Mouse (Mus musculus): ENCODE results near the gene Zbtb24.
A peak's percentile ranks its signal among the peaks of the same experiment; 100 is the strongest.
"Not testable (repeated sequence)": the region's sequence is repeated elsewhere in the genome, so short reads cannot be mapped to it uniquely, and the experiment has no call there.

The Zbtb24 gene

DNA sequence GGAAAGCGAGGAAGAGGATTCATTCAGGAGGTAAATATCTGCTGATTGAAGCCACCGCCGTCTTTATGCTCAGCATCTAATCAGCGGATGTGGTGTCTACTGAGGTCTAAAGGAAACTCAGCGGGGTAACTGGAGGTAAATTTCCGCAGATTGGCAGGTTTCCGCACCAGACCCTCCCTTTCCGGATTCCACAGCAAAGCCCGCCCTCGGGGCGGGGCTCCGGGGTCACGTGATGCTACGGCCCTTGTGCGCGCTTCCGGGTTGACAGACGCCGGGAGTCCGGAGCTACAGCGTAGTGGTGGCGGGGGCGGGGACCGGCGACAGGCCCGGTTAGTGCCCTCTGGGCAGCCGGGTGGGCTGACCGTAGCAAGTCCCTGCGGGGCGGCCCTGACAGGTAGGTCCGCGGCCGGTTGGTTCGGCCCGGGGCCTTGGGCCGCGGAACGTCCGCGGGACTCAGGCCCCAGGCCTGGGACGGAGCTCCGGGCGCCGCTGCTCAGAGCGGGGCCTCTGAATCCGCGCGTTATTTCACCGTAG, at the start of gene Zbtb24:
Gene Zbtb24, plus strand, starts transcription at position 247 of the 534 bp plus-strand sequence.
- DNase-seq: peak; percentile 98

GRCm38 (mm10) chr10:41401097-41401496, 49.1 kb upstream of the Zbtb24 start:
- no peak for DNase-seq

- no peak for DNase-seq
Observed at GRCm38 (mm10) chr10:41403364-41403763, 46.8 kb upstream of the Zbtb24 start.

GRCm38 (mm10) chr10:41403893-41404612, 46.1 kb upstream of the Zbtb24 start:
- DNase-seq: no peak

DNA sequence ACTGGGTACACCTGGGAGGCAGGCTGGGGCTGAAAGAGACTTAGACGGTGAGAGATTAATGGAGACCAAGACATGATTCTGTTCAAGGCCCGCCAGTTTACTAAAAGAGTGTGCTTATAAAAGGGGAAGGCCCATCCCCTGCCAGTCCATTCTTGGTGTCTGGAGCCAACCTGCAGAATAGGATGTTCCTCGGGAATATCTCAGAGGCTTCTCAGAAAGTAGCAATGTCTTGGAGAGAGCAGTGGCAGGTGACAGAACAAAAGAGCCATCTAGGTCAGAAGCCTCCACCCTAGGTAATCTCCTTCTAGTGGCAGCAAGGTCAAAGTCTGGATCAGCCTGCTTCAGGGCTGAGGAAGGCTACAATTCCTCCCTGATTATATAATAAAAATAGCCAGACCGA, 40.0 kb upstream of the Zbtb24 start:
- not testable (repeated sequence) for DNase-seq

GRCm38 (mm10) chr10:41410821-41411220, 39.4 kb upstream of the Zbtb24 start:
- not testable (repeated sequence) for DNase-seq

- not testable (repeated sequence) for DNase-seq
Observed at GRCm38 (mm10) chr10:41413471-41413870, 36.7 kb upstream of the Zbtb24 start.

GRCm38 (mm10) chr10:41415368-41415767, 34.8 kb upstream of the Zbtb24 start:
- DNase-seq: not testable (repeated sequence)

- no peak for DNase-seq
Observed at GRCm38 (mm10) chr10:41420496-41421200, 29.5 kb upstream of the Zbtb24 start.

DNA sequence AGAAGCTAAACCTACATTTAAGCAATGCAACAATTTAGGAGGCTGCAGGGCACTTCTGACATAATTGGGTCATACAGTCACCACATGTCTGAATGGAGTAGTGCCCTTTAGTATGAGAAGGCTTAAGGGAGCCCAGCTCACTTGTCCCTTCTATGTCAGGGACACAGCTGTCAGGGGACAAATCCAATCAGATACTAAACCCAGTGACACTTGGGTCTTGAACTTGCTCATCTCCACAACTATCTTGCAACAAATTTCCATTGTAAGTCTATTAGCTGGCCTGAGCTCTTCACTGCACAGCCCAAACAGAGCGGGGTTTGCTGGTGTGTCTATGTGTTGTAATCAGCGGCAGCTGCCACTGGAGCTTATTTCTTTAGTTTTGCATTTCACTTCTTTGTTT, 26.5 kb upstream of the Zbtb24 start:
- DNase-seq: no peak

DNA sequence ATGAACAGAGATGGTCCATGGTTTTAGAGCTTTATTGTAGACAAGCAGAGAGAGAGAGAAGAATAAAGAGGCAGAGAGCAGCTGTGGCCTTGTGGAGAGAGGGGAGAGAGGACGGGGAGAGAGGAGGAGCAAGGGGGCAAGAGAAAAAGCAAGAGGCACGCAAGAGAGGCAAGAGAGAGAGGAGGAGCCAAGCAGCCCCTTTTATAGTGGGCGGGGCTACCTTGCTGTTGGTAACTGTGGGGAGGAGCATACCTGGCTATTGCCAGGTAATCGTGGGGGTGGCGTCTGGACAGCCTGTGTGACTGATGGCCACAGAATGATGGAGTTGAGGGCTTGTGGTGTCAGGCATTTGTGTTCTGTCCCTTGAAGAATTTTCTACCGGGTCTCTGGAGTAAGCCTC, 23.8 kb upstream of the Zbtb24 start:
- no peak for DNase-seq

GRCm38 (mm10) chr10:41434624-41435023, 15.6 kb upstream of the Zbtb24 start:
- peak; percentile 74 for DNase-seq

GRCm38 (mm10) chr10:41435141-41435540, 15.0 kb upstream of the Zbtb24 start:
- no peak for DNase-seq

DNA sequence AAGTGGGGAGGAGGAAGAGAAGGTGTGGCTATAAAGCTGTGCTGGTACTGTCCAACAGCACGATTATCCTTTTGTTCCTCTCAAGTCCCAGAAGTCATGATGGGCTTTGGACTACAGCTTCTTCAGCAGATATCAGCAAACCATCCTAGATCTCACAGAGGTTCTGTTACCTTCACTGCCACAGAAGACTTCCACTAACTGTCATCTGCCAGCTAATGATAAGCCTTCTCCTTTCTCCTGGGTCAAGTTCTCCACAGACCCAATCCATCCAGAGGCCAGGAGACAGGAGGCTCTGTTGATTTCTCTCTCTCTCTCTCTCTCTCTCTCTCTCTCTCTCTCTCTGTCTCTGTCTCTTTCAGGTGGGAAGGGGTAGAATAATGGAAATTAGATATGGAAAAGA, 2.0 kb upstream of the Zbtb24 start:
- DNase-seq: no peak

- peak; percentile 55 for DNase-seq
Observed at GRCm38 (mm10) chr10:41449684-41450083, 499 bp upstream of the Zbtb24 start.

- DNase-seq: no peak
Observed at GRCm38 (mm10) chr10:41450780-41451522, 768 bp downstream of the Zbtb24 start.

DNA sequence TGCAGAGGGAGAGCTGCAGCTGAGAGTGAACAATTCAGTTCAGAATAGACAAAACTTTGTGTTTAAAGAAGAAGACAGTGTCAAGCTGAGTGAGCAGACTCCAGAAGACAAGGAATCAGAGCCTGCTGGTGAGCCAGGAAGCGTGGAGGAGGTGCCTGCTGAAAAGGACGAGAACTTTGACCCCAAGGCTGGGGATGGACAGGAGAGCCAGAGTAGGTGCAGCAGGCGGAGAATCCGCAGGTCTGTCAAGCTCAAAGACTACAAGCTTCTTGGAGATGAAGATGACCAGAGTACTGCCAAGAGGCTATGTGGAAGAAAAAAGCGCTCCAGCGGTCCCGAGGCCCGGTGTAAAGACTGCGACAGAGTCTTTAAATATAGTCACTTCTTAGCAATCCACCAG, 1.5 kb downstream of the Zbtb24 start:
- peak; percentile 41 for DNase-seq

DNA sequence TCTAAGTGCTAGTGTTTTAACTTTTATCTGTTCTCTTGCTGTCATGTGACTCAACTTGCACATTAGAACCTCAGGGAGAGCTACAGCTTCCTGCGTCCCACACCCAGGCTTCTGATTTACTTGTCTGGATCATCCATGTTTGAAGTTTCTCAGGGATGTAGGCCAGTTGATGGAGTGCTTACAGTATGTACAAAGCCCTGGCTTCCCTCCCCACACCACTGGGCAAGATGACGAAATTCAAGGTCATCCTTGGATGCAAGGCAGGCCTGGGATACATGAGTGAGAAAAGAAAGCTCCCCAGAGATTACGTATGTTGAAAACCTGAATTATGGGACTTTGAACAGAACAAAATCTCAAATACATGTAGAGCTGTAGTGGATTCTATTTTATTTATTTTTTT, 2.6 kb downstream of the Zbtb24 start:
- DNase-seq: no peak

- no peak for DNase-seq
Observed at GRCm38 (mm10) chr10:41459990-41460389, 9.8 kb downstream of the Zbtb24 start.

DNA sequence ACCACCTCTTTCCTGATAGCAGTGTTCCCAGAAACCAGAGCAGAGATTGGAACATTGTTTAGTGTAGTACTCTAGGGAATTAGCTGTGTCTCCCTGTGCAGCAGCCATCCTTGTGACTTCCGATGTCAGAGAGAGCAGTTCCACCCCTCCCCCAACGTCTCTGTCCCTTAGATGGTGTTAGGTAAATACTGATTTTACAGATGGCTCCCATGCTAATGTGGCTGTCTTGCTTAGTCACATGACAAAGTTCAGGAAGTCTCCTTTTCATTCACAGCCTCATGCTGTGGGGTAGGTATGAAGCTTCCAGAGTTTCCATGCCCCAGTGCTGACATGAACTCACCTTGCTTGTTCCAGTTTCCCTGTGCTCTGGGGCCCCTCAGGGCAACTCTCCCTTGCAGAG, 10.3 kb downstream of the Zbtb24 start:
- DNase-seq: no peak

DNA sequence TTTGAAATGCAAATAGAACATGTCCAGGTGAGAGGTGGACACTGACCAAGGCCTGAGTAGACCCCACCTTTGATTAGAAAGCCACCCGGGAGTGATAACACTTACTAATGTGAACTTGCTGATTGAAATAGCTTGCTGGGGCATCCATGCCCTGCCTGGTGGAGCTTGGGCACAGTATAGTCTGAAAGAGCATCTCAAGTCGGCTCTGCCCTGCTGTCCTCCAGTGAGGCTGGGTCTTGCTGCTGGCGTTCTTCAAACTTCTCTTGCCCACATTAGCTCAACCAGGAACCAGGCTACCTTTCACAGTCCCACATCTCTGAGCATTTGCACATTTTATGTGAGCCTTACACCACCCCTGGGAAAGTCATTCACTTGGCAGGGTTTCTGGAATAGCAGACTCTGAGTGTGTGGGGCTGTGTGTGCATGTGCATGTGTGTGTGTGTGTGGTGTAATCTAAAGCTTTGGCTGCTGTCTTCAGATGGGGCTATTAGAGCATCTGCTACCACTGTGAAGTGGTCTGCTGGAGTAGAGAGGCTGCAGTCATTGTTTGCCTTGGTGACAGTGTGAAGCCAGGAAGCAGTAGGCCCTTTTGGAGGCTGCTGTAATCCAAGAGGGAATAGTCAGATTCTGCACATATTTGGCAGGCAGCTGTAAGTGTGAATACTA, 11.0 kb downstream of the Zbtb24 start:
- no peak for DNase-seq

GRCm38 (mm10) chr10:41464401-41464955, 14.3 kb downstream of the Zbtb24 start:
- DNase-seq: no peak

Measured in kidney, postnatal 14 days (tissue).